Mouse (Mus musculus): ENCODE results near the gene Mustn1.

The Mustn1 gene

GRCm38 (mm10) chr14:30870206-30871147 is 8.5 kb upstream of the Mustn1 start:
- peaks cover 3% of the 10 kb centered on the region; the same call in 1 of the 2 replicates for H3K36me3 ChIP-seq (ENCODE audit: control insufficient read depth, insufficient read depth, low read length, poor library complexity, severe bottlenecking)
- no peaks in the 10 kb centered on the region for H3K27me3 ChIP-seq (ENCODE audit: control insufficient read depth, insufficient read depth, low read length, poor library complexity, severe bottlenecking)
- DNase-seq (ENCODE audit: low read depth, low spot score): no peak

- no peaks in the 10 kb centered on the region for H3K27me3 ChIP-seq (ENCODE audit: control insufficient read depth, insufficient read depth, low read length, poor library complexity, severe bottlenecking)
- DNase-seq (ENCODE audit: low read depth, low spot score): no peak
- peaks cover 3% of the 10 kb centered on the region; the same call in 1 of the 2 replicates for H3K36me3 ChIP-seq (ENCODE audit: control insufficient read depth, insufficient read depth, low read length, poor library complexity, severe bottlenecking)
Observed at GRCm38 (mm10) chr14:30874095-30874700, 4.8 kb upstream of the Mustn1 start.

- DNase-seq (ENCODE audit: low read depth, low spot score): no peak
- H3K27me3 ChIP-seq (ENCODE audit: control insufficient read depth, insufficient read depth, low read length, poor library complexity, severe bottlenecking): no peaks in the 10 kb centered on the region
- peaks cover 3% of the 10 kb centered on the region; the same call in 1 of the 2 replicates for H3K36me3 ChIP-seq (ENCODE audit: control insufficient read depth, insufficient read depth, low read length, poor library complexity, severe bottlenecking)
Observed at GRCm38 (mm10) chr14:30875130-30875865, 3.7 kb upstream of the Mustn1 start.

DNA sequence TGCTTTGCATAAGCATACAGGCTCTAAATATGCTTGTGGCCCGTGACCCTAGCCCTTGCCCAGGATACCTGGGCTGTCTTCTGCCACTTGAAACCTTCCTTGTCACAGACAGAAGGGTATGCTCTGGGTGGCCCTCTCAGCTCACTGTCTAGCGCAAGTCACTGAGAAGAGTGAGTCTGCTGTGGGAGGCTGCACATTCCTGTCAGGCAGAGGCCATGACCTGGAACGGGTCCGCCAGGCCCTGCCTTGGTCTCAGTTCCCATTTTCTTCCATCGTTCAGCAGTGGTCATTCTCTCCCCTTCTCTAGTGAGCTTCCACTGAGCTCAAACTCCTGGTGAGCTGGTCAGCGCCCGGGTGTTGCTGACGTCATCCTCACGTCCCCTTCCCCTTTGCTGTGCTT is 3.0 kb upstream of the Mustn1 start:
- DNase-seq (ENCODE audit: low read depth, low spot score): no peak
- Histone ChIP-seq H3K27me3 (ENCODE audit: control insufficient read depth, insufficient read depth, low read length, poor library complexity, severe bottlenecking) (no peaks in the 10 kb centered on the region), H3K36me3 (ENCODE audit: control insufficient read depth, insufficient read depth, low read length, poor library complexity, severe bottlenecking) (peaks cover 3% of the 10 kb centered on the region; the same call in 1 of the 2 replicates)

DNA sequence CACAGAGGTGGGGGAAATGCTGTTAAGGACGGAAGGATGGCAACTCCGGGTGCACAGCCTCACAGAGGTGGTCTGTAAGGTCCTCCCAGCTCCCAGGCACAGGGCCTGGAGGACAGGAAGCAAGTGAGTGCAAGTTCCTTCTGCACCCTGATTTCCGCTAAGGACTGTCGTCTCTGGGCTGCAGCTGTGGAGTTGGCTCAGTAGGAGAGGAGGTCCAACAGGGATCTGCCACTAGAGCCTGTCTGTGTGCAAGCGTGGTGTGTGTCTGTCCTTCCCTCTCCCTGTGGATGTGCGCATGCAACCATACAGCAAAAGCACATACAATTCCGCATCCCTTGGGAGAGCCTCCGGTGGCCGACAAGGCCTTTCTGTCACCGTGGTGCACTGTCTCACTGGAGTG is 2.5 kb upstream of the Mustn1 start:
- no peak for DNase-seq (ENCODE audit: low read depth, low spot score)
- H3K36me3 ChIP-seq (ENCODE audit: control insufficient read depth, insufficient read depth, low read length, poor library complexity, severe bottlenecking): 0 out of 2 replicates have a peak, but pooled peaks cover 3% of the 10 kb centered on the region
- no peaks in the 10 kb centered on the region for H3K27me3 ChIP-seq (ENCODE audit: control insufficient read depth, insufficient read depth, low read length, poor library complexity, severe bottlenecking)

DNA sequence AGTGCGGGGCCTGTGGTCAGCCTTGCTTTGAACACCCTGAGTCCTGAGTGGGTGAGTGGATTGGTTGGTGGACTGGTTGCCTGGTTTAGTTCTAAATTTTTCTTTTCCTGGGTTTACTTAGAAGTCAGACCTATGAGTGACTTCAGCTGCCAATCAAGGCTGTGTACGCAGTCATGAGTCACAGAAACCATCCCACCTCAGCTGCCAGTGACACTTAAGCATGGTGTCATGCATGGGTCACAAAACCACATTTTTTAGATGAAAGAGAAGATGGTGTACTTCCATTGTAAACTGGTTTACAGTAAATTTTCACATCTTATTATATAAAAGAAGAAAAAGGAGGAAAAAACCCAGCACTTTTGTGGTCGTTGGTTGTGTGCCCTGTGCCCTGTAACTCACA is 1.2 kb upstream of the Mustn1 start:
- Histone ChIP-seq H3K36me3 (ENCODE audit: control insufficient read depth, insufficient read depth, low read length, poor library complexity, severe bottlenecking) (0 out of 2 replicates have a peak, but pooled peaks cover 3% of the 10 kb centered on the region), H3K27me3 (ENCODE audit: control insufficient read depth, insufficient read depth, low read length, poor library complexity, severe bottlenecking) (no peaks in the 10 kb centered on the region)
- DNase-seq (ENCODE audit: low read depth, low spot score): no peak

GRCm38 (mm10) chr14:30879794-30880193 is 794 bp downstream of the Mustn1 start:
- Histone ChIP-seq H3K36me3 (ENCODE audit: control insufficient read depth, insufficient read depth, low read length, poor library complexity, severe bottlenecking) (no peaks in the 10 kb centered on the region), H3K27me3 (ENCODE audit: control insufficient read depth, insufficient read depth, low read length, poor library complexity, severe bottlenecking) (no peaks in the 10 kb centered on the region)
- DNase-seq (ENCODE audit: low read depth, low spot score): no peak

GRCm38 (mm10) chr14:30880251-30880650 is 1.3 kb downstream of the Mustn1 start:
- H3K27me3 ChIP-seq (ENCODE audit: control insufficient read depth, insufficient read depth, low read length, poor library complexity, severe bottlenecking): no peaks in the 10 kb centered on the region

GRCm38 (mm10) chr14:30880811-30881717 is 2.1 kb downstream of the Mustn1 start:
- no peaks in the 10 kb centered on the region for H3K36me3 ChIP-seq (ENCODE audit: control insufficient read depth, insufficient read depth, low read length, poor library complexity, severe bottlenecking)
- peak; percentile 39 for DNase-seq (ENCODE audit: low read depth, low spot score)
- H3K27me3 ChIP-seq (ENCODE audit: control insufficient read depth, insufficient read depth, low read length, poor library complexity, severe bottlenecking): no peaks in the 10 kb centered on the region

More at GRCm38 (mm10) chr14:30880251-30880650, 1.3 kb downstream of the Mustn1 start:
- DNase-seq (ENCODE audit: low read depth, low spot score): no peak
- H3K36me3 ChIP-seq (ENCODE audit: control insufficient read depth, insufficient read depth, low read length, poor library complexity, severe bottlenecking): no peaks in the 10 kb centered on the region

DNA sequence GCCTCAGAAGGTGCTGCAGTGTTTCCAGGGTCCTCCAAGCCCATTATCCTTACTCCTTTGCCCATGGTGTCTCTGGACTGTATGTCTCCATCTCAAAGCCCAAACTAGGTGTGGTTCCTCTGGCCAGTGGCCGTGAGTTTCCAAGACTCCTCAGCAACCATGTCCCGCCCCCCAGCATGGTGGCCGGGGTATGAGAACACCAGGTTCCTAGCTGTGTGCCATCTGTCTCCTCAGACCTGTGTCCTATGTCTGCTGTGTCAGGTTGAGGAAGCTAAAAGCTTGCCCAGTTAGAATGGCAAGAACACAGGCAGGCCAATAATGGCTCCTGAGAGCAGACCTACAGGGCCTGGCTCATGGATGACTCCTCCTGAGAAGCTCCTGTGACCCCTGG is 2.7 kb downstream of the Mustn1 start:
- no peak for DNase-seq (ENCODE audit: low read depth, low spot score)
- H3K27me3 ChIP-seq (ENCODE audit: control insufficient read depth, insufficient read depth, low read length, poor library complexity, severe bottlenecking): no peaks in the 10 kb centered on the region
- H3K36me3 ChIP-seq (ENCODE audit: control insufficient read depth, insufficient read depth, low read length, poor library complexity, severe bottlenecking): no peaks in the 10 kb centered on the region

DNA sequence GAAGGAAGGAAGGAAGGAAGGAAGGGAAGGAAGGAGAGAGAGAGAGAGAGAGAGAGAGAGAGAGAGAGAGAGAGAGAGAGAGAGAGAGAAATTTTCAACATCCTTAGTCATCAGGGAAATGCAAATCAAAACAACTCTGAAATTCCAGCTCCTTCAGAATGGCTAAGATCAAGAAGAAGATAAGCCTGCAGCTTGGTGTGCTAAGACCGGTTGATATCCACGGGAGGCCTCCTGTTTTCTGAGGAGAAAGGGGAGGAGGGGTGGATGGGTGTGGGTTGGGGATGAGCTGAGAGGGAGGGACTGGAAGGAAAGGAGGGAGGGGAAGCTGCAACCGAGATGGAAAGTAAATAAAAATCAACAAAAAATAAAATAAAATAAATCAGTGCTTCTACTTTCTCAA is 6.3 kb downstream of the Mustn1 start:
- DNase-seq (ENCODE audit: low read depth, low spot score): no peak
- H3K27me3 ChIP-seq (ENCODE audit: control insufficient read depth, insufficient read depth, low read length, poor library complexity, severe bottlenecking): no peaks in the 10 kb centered on the region
- H3K36me3 ChIP-seq (ENCODE audit: control insufficient read depth, insufficient read depth, low read length, poor library complexity, severe bottlenecking): no peaks in the 10 kb centered on the region

DNA sequence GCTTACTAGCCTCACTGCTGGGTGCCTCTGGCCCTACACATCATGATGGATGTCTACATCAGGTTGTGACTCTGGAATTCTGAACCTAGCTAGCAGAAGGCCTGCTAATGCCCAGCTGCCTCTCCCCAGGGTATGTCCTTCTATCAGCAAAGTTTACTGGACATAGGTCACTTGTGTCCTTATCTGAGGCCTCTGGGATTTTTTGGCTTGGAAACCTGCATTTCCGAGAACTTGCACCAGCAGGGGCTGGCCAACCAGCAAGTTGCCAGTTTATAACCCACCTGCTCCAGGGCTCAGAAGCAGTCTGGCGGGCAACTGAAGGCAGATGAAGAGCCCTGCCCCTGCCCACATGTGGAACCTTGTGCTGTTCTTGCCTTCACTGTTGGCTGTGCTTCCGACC is 7.2 kb downstream of the Mustn1 start, which contains the start of gene Itih4:
Gene Itih4 (plus strand): TSS at position 273 of the 400 bp plus-strand sequence.
- no peaks in the 10 kb centered on the region for H3K36me3 ChIP-seq (ENCODE audit: control insufficient read depth, insufficient read depth, low read length, poor library complexity, severe bottlenecking)

DNA sequence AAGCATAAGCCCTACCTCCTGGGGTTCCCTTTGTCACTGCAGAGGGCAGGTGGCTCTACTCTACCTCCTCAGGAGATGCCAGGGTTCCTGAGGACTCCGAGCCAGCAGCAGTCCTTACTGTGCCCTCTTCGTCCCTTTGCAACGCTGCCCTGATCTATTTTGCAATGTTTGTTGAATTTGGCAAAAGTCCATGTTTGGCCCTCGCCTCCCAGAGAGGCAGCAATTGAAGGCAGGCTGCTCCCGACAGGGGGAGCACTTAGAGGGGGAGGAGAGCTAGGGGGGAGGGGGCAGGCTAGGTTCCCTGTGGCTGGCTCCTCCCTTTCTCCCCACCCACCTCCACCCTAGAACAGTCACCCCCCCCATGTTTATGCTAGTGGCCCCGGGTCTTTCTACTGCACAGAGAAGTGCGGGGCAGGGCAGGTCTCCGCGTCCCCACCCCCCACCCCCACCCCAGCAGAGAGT is 9.3 kb downstream of the Mustn1 start:
- peak; percentile 7 for DNase-seq (ENCODE audit: low read depth, low spot score)
- Histone ChIP-seq H3K36me3 (ENCODE audit: control insufficient read depth, insufficient read depth, low read length, poor library complexity, severe bottlenecking) (no peaks in the 10 kb centered on the region), H3K27me3 (ENCODE audit: control insufficient read depth, insufficient read depth, low read length, poor library complexity, severe bottlenecking) (no peaks in the 10 kb centered on the region)

More for the DNA sequence above, 7.2 kb downstream of the Mustn1 start, which contains the start of gene Itih4:
- DNase-seq (ENCODE audit: low read depth, low spot score): no peak
- no peaks in the 10 kb centered on the region for H3K27me3 ChIP-seq (ENCODE audit: control insufficient read depth, insufficient read depth, low read length, poor library complexity, severe bottlenecking)

GRCm38 (mm10) chr14:30899972-30900371 is 21.0 kb downstream of the Mustn1 start:
- Histone ChIP-seq H3K36me3 (ENCODE audit: control insufficient read depth, insufficient read depth, low read length, poor library complexity, severe bottlenecking) (no peaks in the 10 kb centered on the region), H3K27me3 (ENCODE audit: control insufficient read depth, insufficient read depth, low read length, poor library complexity, severe bottlenecking) (no peaks in the 10 kb centered on the region)
- DNase-seq (ENCODE audit: low read depth, low spot score): no peak

Data from splenic B cell, adult 2 months (primary cell).